Mouse (Mus musculus) heart, adult 8-10 months (tissue): ENCODE data around the gene Gm10642. TPM values are rescaled to one million over a fixed set of nuclear protein-coding genes. Genes with fewer than 3 reads are reported as not detected.

Experiments used
- DNase-seq: peaks from one replicate; pipeline ENCODE4 v3.0.0; 2022; ENCODE audit warnings: low spot score
- total RNA-seq, 4 experiments: library from RNA; stranded (reverse); gene quantifications; 2 replicates each; pipeline ENCODE4 v1.2.4; 2022

The Gm10642 gene
- total RNA-seq, 4 experiments from 2014 or later, result 0.27 to 0.62 (median 0.38) TPM; not detected in 1

DNA sequence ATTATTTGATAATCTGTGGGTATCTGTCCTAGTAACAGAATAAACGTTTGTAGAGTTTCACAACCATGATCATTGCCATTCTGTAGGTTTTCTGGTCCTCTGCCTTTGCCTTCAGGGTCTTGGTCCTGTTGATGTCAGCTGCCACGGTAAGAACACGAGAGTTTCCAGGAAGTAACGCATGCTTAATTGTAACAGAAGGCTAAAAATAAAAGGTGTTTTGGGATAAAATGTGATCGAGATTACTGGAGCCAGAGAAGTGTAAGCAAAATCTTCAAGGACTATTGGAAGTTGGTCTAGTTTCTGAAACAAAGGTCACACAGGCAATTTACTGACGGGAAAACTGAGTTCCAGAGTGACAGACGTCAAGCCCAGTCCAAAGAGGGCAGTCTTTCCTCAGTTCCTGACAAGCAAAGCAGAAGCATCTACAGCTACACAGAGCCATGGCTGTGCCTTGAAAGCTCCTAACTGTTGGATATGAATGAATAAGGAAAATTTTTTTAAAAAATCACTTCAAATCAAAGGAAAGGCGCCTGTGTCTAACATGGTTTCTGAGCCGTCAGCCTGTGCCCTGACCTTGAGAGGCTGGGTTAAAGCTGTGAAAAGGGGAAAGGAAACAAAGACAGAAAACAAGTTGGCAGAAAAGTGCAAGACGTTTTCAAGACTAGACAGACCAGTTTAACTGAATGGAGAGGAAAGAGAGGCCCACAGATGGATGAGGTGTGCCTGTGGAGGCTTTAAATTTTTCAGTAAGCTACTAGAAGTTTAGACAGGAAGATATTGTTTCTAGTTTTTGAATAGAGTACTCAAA is 15.9 kb downstream of the Gm10642 start:
- peak; percentile 55 for DNase-seq

- no peak for DNase-seq
Observed at GRCm38 (mm10) chr9:70673656-70674055, 17.6 kb downstream of the Gm10642 start.

DNA sequence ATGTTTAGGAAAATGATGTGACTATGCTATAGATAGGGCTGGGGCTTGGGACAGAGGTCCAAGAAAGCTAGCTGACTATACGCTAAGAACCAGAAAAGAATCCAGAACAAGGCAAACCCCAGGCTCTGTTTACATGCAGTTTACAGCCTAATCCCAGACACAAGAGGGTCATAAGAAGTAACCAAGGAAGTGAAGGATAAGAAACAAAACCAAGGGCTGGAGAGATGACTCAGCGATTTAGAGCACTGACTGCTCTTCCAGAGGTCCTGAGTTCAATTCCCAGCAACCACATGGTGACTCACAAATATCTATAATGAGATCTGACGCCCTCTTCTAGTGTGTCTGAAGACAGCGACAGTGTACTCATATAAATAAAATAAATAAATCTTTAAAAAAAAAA is 19.1 kb downstream of the Gm10642 start:
- DNase-seq, result no peak

DNA sequence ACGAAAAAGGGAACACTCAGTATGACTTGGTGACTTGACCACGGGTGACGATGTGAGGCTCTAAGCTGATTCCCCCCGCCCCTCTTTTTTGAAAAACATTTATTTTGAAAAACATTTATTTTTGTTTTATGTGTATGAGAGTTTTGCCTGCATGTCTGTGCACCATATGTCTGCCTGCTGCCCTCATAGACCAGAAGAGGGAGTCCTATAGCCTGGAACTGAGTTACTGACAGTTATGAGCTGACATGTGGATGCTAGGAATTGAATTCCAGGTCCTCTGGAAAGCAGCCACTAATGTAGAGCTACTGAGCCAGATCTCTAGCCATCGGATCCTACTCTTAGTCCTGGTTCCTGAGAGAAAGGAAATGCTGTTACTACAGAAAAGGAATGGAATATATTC is 19.9 kb downstream of the Gm10642 start:
- DNase-seq, result no peak

DNA sequence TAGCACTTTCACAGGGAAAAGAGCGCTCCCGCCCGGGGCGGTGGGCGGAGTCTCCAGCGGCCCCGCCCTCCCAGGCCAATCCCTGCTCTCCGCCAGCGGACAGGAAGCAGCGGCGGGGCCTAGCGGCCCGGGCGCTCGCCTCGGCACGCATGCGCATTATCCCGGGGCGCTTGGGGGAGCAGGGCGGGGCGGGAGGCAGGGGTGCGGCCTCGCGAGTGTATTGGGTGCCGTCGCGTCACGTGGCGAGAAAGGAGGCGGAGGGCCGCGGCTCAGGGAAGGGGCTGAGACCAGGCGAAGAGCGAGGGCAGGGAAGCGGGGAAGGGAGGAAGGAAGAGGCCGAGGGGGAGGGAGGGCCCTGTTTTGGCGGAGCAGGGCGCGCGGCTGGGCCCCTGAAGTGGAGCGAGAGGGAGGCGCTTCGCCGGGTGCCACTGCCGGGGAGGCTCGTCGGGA is 22.7 kb downstream of the Gm10642 start, which contains the start of gene Adam10:
TSS of gene Adam10 (plus strand) at position 316 of the 450 bp plus-strand sequence.
- peak; percentile 96 for DNase-seq

- DNase-seq, result no peak
Observed at GRCm38 (mm10) chr9:70679132-70680091, 23.4 kb downstream of the Gm10642 start.

DNA sequence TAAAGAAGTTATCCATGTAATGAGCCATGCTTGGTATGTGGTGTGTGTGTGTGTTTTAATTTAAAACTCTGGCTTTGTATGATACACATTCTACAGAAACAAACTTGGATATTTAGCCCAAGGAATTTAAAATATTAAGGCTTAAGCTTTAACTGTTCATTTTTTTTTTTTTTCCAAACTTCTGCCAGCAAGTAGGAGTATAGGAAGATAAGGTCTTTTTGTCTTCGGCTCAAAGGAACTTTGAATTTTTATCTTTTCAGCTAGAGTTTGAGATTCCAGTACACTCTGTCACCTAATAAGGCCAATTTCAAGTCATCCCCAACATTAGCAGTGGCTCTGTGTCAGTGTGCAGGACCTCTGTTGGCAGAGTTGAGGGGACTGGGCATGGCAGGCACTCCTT is 26.2 kb downstream of the Gm10642 start:
- no peak for DNase-seq

DNA sequence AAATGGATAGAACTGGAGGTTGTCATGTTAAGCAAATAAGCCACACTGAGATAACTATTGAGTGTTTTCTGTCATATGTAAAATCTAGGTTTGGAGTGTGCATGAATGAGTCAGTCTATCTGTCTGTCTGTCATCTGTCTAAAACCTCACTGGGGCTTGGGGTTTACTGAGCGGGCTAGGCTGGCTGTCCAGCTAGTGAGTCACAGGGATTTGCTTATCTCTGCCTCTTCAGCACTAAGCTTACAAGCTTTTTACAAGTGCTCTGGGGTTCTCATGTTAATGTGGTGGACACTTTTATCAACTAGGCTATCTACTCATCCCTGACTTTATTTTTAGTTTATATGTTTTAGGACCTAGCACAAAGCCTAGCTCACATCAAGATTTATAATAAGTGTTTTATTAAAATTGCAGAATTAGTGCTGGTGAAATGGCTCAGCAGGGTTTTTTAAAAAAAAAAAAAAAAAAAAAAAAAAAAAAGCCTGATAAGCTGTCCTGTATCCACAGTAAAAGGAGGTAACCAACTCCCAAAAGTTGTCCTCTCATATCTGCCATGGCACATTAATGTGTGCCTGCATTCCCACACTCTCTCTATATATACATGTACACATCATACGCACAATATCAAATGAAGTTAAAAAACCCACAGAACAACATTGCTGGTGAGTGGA is 32.4 kb downstream of the Gm10642 start:
- DNase-seq, result peak; percentile 17

GRCm38 (mm10) chr9:70689926-70690325 is 33.9 kb downstream of the Gm10642 start:
- DNase-seq, result no peak

DNA sequence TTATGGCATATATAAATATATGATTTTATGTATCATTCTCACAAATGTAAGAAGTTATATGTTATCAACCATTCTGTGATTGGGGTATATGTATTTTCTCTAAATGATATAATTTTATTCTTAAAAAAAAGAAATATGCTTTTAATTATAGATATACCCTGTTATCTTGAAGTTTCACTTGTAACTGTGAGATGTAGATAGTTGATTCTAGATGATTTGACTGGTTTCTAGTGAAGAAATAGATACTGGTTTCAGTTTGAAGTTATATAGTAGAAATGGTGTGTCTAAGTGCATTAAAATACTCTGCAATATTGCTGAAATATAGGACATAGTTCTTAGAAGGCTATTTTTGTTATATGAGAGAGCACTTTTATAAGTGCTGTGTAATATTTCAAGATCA is 34.5 kb downstream of the Gm10642 start:
- no peak for DNase-seq

GRCm38 (mm10) chr9:70691772-70692693 is 36.0 kb downstream of the Gm10642 start:
- no peak for DNase-seq

DNA sequence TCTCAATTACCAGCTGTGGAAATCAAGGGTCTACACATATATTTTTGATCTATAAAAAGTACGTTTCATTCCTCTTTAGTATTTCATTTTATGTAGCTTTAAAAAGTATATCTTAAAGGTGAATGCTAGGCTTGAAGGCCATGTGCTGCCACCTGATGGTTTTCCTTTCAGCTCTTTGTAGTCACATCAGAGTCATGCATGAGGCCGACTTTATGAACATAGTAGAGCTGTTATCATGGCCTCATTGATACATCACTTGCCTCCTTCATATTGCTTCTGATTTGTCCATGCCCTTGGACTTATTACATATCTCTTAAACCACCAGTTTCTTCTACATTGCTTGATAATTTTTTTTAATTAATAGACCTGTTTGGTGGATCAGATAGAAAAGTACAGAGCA is 39.7 kb downstream of the Gm10642 start:
- DNase-seq, result no peak

- no peak for DNase-seq
Observed at GRCm38 (mm10) chr9:70698090-70698489, 42.0 kb downstream of the Gm10642 start.

DNA sequence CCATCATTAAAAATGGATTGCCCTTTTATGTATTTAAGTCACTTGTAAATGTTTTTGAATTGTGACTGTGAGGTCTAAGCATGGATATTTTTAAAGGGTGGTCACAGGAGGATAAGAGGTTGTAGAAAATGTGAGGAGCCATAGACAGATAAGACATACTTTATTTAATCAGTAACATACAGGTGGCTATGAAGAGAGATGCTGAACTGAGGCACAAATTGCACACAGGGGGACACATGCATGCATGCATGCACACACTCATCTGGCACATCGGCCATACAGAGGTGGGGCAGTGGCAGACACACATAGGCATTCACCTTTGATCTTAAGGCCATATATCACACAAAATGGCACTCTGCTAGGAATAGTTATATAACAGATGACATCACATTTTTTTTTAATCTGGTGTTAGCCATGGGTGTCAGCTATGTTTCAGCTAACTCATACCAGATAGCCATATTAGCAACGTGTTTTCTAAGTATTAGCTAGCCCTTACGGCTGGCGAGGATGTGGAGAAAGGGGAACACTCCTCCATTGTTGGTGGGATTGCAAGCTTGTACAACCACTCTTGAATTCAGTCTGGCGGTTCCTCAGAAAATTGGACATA is 47.6 kb downstream of the Gm10642 start:
- no peak for DNase-seq

GRCm38 (mm10) chr9:70706444-70706843 is 50.4 kb downstream of the Gm10642 start:
- DNase-seq, result no peak

Other genes starting within 250 kb of the Gm10642 start
- gene Ccnb2, start 234.7 kb upstream of the Gm10642 start, total RNA-seq, result 1 to 10 TPM in 1 of 4 experiments, under 1 TPM in 3; 0.41 to 1.0 (median 0.53) TPM
- gene Rnf111, start 152.5 kb upstream of the Gm10642 start, total RNA-seq, result 10 to 100 TPM; 16.2 to 21.6 (median 19.5) TPM
- gene Sltm, start 113.5 kb upstream of the Gm10642 start, total RNA-seq, result 10 to 100 TPM; 16.0 to 23.0 (median 19.9) TPM
- gene Mindy2, start 923 bp downstream of the Gm10642 start, total RNA-seq, result 10 to 100 TPM; 32.6 to 36.5 (median 33.9) TPM
- gene Adam10, start 22.7 kb downstream of the Gm10642 start, total RNA-seq, result 10 to 100 TPM; 33.3 to 40.0 (median 36.2) TPM